Mouse (Mus musculus) forelimb bud, embryonic 11.5 days (tissue): ENCODE measurements at regions not wholly inside any gene's neighbourhood (a gene's known extent, or its start where the extent isn't known, plus 50 kb on each side); places are given as distances from the start of the nearest gene placed in this dataset.
A peak's percentile ranks its signal among the peaks of the same experiment; 100 is the strongest.

Experiments used
- DNase-seq: peaks from one replicate; pipeline ENCODE4 v3.0.0-alpha.2; 2012; ENCODE audit warnings: low read depth, low spot score

GRCm38 (mm10) chr9:30174646-30175045 is 211.7 kb upstream of the Ntm start:
- DNase-seq = no peak

- DNase-seq = no peak
Observed at GRCm38 (mm10) chr9:30175376-30175775, 212.4 kb upstream of the Ntm start.

GRCm38 (mm10) chr9:30183409-30183808 is 220.5 kb upstream of the Ntm start:
- DNase-seq = no peak

GRCm38 (mm10) chr9:30184996-30185763 is 222.2 kb upstream of the Ntm start:
- no peak for DNase-seq

- no peak for DNase-seq
Observed at GRCm38 (mm10) chr9:30186261-30186660, 223.3 kb upstream of the Ntm start.

GRCm38 (mm10) chr9:30190078-30190477 is 227.1 kb upstream of the Ntm start:
- DNase-seq = no peak

GRCm38 (mm10) chr9:30191119-30191518 is 228.2 kb upstream of the Ntm start:
- DNase-seq = no peak

- DNase-seq = no peak
Observed at GRCm38 (mm10) chr9:30191902-30192301, 229.0 kb upstream of the Ntm start.

- no peak for DNase-seq
Observed at GRCm38 (mm10) chr9:30194866-30195265, 231.9 kb upstream of the Ntm start.

- DNase-seq = no peak
Observed at GRCm38 (mm10) chr9:30202411-30202810, 224.5 kb upstream of the Snx19 start.

GRCm38 (mm10) chr9:30207631-30208030 is 219.3 kb upstream of the Snx19 start:
- DNase-seq = no peak

- DNase-seq = peak; percentile 7
Observed at GRCm38 (mm10) chr9:30209806-30210205, 217.1 kb upstream of the Snx19 start.

- DNase-seq = no peak
Observed at GRCm38 (mm10) chr9:30212471-30213075, 214.3 kb upstream of the Snx19 start.

- DNase-seq = no peak
Observed at GRCm38 (mm10) chr9:30234501-30235163, 192.3 kb upstream of the Snx19 start.

GRCm38 (mm10) chr9:30235791-30236190 is 191.1 kb upstream of the Snx19 start:
- DNase-seq = no peak

GRCm38 (mm10) chr9:30242107-30242506 is 184.8 kb upstream of the Snx19 start:
- DNase-seq = no peak

GRCm38 (mm10) chr9:30264533-30265168 is 162.3 kb upstream of the Snx19 start:
- peak; percentile 93 for DNase-seq

- no peak for DNase-seq
Observed at GRCm38 (mm10) chr9:30271081-30271480, 155.8 kb upstream of the Snx19 start.

- DNase-seq = no peak
Observed at GRCm38 (mm10) chr9:30273836-30274235, 153.1 kb upstream of the Snx19 start.

- no peak for DNase-seq
Observed at GRCm38 (mm10) chr9:30278231-30278630, 148.7 kb upstream of the Snx19 start.

- no peak for DNase-seq
Observed at GRCm38 (mm10) chr9:30283080-30283770, 143.7 kb upstream of the Snx19 start.

- DNase-seq = no peak
Observed at GRCm38 (mm10) chr9:30283771-30284148, 143.1 kb upstream of the Snx19 start.
